Mouse (Mus musculus) spleen, postnatal 10 days (tissue): ENCODE measurements around the gene Nek2.

Experiments used
- DNase-seq, 2 experiments: peaks; one replicate each; pipeline ENCODE4 v3.0.0; 2021 to 2022; ENCODE audit warnings: low spot score in 2 of 2

Gene Nek2

GRCm38 (mm10) chr1:191814935-191815334, 6.3 kb upstream of the Nek2 start:
- no peak for DNase-seq

GRCm38 (mm10) chr1:191816596-191816995, 4.6 kb upstream of the Nek2 start:
- no peak for DNase-seq

- peak; percentile 77 to 87 for DNase-seq
These were observed 3.7 kb upstream of the Nek2 start for GRCm38 (mm10) chr1:191817418-191818144.

DNA sequence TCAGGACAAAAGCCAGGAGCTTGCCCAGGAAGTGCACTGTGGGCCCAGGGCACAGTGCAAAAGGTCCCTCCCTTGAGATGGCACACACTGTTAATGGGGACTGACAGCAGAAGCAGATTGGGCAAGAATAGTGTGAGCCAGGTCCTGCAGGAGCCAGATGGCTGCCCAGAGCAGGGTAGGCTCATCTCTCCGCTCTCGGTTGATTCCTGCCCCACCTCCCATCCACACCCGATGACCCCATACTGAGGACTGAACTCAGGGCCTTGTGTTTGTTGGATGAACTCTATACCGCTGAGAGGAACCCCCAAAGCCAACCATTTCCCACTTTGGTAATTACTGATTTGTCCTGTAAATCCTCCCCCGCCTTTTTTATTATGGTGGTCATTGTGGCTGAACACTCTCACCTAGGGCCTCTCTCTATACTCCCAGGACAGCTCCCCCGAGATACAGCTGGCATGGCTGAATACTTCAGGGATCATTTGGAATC, 3.1 kb upstream of the Nek2 start:
- no peak for DNase-seq

- DNase-seq, result no peak
These were observed 2.2 kb upstream of the Nek2 start for GRCm38 (mm10) chr1:191819026-191819425.

DNA sequence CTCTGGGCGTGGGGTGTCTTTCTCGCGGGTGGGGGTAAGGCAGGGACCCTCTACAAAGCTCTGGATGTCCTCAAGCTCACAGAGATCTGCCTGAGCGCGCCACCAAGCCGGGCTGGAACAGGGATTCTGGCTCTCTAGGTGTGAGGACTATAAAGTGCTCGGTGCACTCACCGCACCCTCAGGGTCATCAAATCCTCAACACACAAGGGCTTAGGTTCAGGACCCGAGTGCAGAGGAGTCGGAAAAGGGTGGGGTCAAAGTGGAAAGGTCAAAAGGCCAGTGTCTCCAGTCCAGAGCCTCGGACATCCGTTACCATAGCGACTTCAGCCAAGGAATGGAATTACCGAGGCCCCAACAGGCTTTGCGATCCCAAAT, 306 bp upstream of the Nek2 start:
- no peak for DNase-seq

- DNase-seq, result no peak
These were observed 7.9 kb downstream of the Nek2 start for GRCm38 (mm10) chr1:191829124-191829523.

DNA sequence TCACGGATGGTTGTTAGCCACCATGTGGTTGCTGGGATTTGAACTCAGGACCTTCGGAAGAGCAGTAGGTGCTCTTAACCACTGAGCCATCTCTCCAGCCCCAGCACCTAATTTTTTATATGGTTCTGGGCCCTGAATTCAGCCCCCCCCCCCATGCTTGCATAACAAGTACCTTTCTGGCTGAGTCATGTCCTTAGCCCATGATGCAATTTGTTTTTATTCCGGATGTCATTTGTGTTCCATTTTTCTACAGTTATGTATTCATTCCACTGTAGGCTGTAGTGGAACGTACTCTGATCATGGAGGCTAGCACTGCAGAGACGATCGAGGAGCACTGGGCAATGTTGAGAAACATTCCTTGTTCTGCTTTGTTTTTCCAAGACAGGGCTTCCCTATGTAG, 12.2 kb downstream of the Nek2 start:
- no peak for DNase-seq

DNA sequence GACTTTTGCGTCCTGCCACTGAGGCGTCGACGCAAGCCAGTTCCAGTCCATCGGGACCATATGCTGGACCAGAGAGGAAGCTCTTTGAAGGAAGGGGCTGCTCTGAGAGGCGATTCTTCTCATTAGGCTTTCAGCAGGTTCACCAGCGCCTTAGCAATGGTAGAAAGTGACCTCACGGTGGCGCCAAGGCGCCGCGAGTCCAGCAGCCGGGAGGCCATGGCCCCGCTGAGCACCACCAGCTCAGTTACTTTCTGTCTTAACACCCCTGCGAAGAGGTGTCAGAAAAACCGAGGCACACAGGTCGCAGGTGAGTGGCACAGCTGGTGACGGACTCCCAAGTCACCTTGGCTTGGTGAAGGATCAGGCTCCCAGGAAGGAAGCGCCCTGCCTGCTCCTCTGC, 13.6 kb downstream of the Nek2 start:
- peak; percentile 63 to 85 for DNase-seq

- no peak for DNase-seq
These were observed 15.2 kb downstream of the Nek2 start for GRCm38 (mm10) chr1:191836318-191836985.

- DNase-seq, result no peak
These were observed 16.4 kb downstream of the Nek2 start for GRCm38 (mm10) chr1:191837691-191838090.

- peak in 1 of 2 experiments; percentile 42 for DNase-seq
These were observed 17.9 kb downstream of the Nek2 start for GRCm38 (mm10) chr1:191838994-191839741.

DNA sequence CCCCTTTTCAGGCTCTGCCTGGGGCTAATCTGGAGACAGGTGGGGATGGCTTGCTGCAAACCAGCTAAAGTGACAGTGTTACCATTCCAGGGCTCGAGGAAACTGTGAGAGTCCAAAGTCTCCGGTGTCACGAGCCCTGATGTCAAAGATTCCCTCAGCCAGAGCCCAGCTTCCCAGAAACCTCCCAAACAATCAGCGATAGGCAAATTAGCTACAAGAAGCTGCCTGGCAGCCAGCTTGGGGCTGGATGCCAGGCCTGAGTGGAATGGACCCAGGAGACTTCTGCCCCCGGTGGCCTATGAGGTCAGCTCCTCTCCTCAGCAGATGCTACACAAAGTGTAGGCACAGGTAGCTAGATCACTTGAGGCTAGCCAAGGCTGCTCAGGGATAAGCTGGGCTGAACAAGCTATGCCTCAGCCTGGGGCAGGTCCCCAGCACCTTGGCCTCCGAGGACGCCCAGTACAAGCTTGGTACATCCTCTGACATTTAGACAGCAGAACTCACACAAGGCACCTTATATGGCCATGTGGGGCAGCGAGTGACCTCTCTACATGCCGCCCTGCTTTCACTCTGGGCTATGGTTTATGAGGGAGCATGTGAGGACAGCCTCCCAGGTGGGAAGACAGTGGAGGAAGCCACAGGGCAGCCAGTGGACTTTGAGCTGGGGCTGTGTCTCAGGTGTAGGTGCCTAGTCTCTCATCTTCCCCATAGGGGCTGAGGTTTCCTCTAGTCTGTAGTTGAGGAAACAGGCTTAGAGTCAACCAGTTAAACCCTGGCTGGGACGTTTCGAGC, 19.7 kb downstream of the Nek2 start:
- DNase-seq, result peak in 1 of 2 experiments; percentile 39

- no peak for DNase-seq
These were observed 21.0 kb downstream of the Nek2 start for GRCm38 (mm10) chr1:191842247-191842646.

DNA sequence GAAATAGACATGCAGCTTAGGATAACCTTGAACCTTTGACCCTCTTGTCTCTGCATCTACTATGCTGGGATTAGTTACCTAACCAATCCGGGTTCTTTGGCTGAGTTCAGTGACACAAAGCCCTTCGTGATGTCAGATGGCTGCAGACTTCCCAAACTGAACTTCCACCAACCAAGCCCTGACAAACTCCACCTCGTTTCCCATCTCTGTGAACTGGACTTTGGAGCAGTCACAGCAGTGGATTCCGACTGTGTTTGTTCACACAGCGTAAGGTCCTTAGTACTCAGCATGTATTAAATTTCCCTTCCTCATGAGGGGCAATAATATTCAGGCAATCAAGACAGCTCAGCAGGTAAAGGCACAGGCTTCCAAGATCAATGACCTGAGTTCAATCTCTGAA, 25.4 kb downstream of the Nek2 start:
- DNase-seq, result no peak

DNA sequence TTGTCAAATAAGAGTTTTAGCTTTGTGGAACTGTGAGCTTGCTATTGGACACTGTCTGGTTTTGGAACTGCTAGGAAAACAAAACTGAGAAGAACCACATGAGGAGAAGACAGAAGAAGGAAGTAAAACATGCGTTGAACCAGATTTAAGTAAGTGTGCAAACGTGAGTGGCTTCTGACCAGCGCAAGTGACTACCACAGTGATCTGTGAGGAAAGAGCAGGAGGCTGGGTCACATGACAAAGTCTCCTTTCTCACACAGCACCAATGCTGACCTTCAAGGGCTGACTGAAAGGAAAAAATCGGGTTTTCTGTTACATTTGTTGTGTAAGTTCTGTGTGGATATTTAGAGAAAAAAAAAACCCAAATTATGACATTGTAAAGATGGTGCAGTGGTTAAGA, 28.3 kb downstream of the Nek2 start:
- no peak for DNase-seq

- peak; percentile 34 to 48 for DNase-seq
These were observed 32.2 kb downstream of the Nek2 start for GRCm38 (mm10) chr1:191853442-191853841.

DNA sequence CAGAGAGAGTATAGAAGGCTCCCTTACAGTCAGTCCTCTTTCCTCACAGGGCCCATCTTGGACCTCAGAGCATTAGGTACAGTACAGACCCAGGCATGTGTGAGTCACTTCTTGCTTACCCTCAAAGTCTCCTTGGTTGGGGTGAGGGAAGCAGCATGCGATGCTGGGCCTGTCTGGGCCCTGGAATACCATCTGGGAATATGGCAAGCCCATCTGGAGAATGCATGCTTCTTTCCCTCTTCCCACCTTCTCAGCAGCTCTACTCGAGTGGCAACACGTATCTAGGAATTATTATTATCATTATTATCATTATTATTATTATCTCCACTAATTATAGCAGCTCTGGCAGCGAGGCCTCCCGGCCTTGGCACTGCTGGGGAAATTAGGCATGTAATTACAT, 33.5 kb downstream of the Nek2 start:
- peak in 1 of 2 experiments; percentile 42 for DNase-seq

DNA sequence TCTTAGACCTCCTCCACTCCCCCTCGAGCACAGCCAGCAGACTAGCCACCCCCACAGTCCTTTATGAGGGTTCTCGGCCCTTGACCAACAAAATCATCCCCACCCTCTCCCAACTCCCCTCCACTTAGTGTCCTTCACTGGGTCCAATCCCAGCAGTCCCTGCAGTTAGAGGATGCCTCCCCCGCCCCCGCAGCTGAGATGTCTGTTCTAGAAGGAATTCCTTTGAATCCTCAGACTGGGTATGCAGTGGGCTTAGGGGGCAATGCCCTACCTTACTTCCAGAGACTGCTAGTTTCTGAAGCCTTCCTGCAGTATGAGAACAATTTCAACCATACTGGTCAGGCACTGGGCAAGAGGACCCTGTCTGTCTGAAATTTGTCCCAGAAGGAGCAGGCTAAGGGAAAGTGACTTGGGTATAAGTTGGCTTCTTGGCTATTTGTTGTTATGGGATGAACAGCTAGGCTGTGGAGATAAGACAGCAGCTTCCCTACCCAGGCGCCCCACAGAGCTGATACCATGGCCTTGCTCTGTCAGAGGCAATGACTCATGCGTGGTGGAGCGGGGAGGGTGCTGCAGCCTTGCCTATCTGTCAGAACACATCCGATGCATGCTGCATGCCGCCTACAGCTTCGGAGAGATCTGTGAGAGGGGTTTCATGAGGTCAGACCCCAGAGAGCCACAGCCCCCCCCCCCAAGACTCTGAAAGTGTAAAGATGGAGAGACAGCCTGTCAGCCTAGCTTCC, 34.1 kb downstream of the Nek2 start:
- peak; percentile 64 to 86 for DNase-seq

DNA sequence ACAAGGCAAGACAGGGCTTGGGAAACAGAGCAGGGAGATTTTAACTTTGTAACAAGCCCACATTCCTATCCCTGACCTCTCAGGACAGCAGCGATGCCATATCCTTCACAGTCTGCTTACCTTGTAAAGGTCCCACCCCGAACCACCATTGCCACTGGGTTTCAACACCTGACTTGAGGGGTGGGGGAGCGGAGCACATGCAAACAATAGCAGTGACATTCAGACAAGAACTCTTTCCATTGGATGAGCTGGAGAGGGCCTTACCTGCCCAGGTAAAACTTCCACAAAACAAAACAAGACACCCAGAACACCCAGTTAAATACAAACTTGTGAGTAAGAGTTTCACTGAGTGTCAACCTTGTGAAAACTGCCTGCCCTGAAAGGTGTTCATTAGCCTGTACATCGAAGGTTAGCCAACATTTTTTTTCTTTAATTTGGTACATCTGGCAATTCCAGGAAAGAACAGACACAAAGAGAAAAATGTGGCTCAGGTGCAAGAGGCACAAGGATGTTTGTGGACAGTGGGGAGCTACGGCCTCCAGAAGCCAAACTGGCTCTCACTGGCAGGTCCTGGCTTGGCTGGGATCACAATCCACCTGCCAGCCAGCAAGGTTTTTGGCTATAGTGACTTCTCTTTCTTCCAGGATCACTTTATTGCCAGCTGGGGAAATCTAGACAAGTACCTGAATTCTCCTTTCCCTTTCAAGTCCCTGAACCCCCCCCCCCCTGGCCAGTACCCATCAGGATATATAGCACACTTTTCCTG, 35.8 kb downstream of the Nek2 start:
- DNase-seq, result no peak
